Mouse (Mus musculus) liver, postnatal 0 days (tissue): ENCODE measurements at regions not wholly inside any gene's neighbourhood (a gene's known extent, or its start where the extent isn't known, plus 50 kb on each side); places are given as distances from the start of the nearest gene placed in this dataset.

Source experiments
- CTCF ChIP-seq: sonication (generic); IDR thresholded peaks from 2 replicates; pipeline ENCODE4 v1.5.1; 2016; ENCODE audit warnings: antibody characterized with exemption, low read depth
- EP300 ChIP-seq: IDR thresholded peaks from 2 replicates; pipeline ENCODE4 v1.6.1; 2016; ENCODE audit warnings: antibody characterized with exemption, low read depth, mild to moderate bottlenecking

GRCm38 (mm10) chr13:51293047-51293446 is 115.4 kb upstream of the S1pr3 start:
- TF ChIP-seq EP300 = 0 out of 2 replicates have a peak, but pooled peaks have one; percentile 19
- no peak for TF ChIP-seq CTCF
